Mouse (Mus musculus) adrenal gland, adult 2 months (tissue): ENCODE data around the gene Mapkapk2. TPM values are rescaled to one million over a fixed set of nuclear protein-coding genes. Genes with fewer than 3 reads are reported as not detected.
A peak's percentile ranks its signal among the peaks of the same experiment; 100 is the strongest.

Experiments
- DNase-seq: peaks from one replicate; pipeline ENCODE4 v3.0.0; 2021
- polyA plus RNA-seq: library from polyadenylated mRNA; depleted of rRNA; stranded (reverse); fragments of >200 nt; gene quantifications from 2 replicates; pipeline ENCODE4 v1.2.3, GENCODE M21; 2012
- total RNA-seq, 2 experiments: library from RNA; stranded (reverse); gene quantifications; 2 replicates each; pipeline ENCODE4 v1.2.3; 2021

Mapkapk2 gene
- total and polyA plus RNA-seq, 3 experiments, result 130 to 176 (median 161) TPM

- no peak for DNase-seq
Measured at GRCm38 (mm10) chr1:131110525-131111106, 13.0 kb upstream of the Mapkapk2 start.

GRCm38 (mm10) chr1:131107575-131108308 lies 10.1 kb upstream of the Mapkapk2 start:
- no peak for DNase-seq

GRCm38 (mm10) chr1:131103776-131104424 lies 6.3 kb upstream of the Mapkapk2 start:
- DNase-seq, result no peak

- no peak for DNase-seq
Measured at GRCm38 (mm10) chr1:131100808-131101207, 3.2 kb upstream of the Mapkapk2 start.

GRCm38 (mm10) chr1:131096803-131097699 lies 575 bp downstream of the Mapkapk2 start:
- peak; percentile 76 for DNase-seq

GRCm38 (mm10) chr1:131096132-131096695 lies 1.4 kb downstream of the Mapkapk2 start:
- DNase-seq, result no peak

GRCm38 (mm10) chr1:131095574-131095973 lies 2.1 kb downstream of the Mapkapk2 start:
- no peak for DNase-seq

GRCm38 (mm10) chr1:131093889-131094288 lies 3.7 kb downstream of the Mapkapk2 start:
- DNase-seq, result no peak

- DNase-seq, result no peak
Measured at GRCm38 (mm10) chr1:131092846-131093245, 4.8 kb downstream of the Mapkapk2 start.

GRCm38 (mm10) chr1:131092173-131092572 lies 5.5 kb downstream of the Mapkapk2 start:
- no peak for DNase-seq

- DNase-seq, result no peak
Measured at GRCm38 (mm10) chr1:131091481-131091880, 6.1 kb downstream of the Mapkapk2 start.

GRCm38 (mm10) chr1:131090877-131091276 lies 6.7 kb downstream of the Mapkapk2 start:
- no peak for DNase-seq

- peak; percentile 65 for DNase-seq
Measured at GRCm38 (mm10) chr1:131090261-131090660, 7.4 kb downstream of the Mapkapk2 start.

GRCm38 (mm10) chr1:131089525-131090127 lies 8.0 kb downstream of the Mapkapk2 start:
- peak; percentile 74 for DNase-seq

- no peak for DNase-seq
Measured at GRCm38 (mm10) chr1:131088547-131088946, 9.1 kb downstream of the Mapkapk2 start.

GRCm38 (mm10) chr1:131086907-131087306 lies 10.7 kb downstream of the Mapkapk2 start:
- DNase-seq, result peak; percentile 87

- DNase-seq, result no peak
Measured at GRCm38 (mm10) chr1:131085957-131086739, 11.5 kb downstream of the Mapkapk2 start.

- DNase-seq, result no peak
Measured at GRCm38 (mm10) chr1:131085272-131085671, 12.4 kb downstream of the Mapkapk2 start.

GRCm38 (mm10) chr1:131084289-131084688 lies 13.3 kb downstream of the Mapkapk2 start:
- peak; percentile 80 for DNase-seq

- peak; percentile 85 for DNase-seq
Measured at GRCm38 (mm10) chr1:131083609-131084008, 14.0 kb downstream of the Mapkapk2 start.
